Mouse (Mus musculus) hindbrain, embryonic 13.5 days (tissue): ENCODE results near the gene Gm614. TPM values are rescaled to one million over a fixed set of nuclear protein-coding genes. Genes with fewer than 3 reads are reported as not detected.

ENCODE experiments used
- ATAC-seq: fragments of 200-750 bp; cut with Nextera tagmentation; 2 replicates; pipeline ENCODE4 v1.8.0; 2017; ENCODE audit warnings: moderate TSS enrichment; ENCODE audit not compliant: low FRiP score
- H3K27ac ChIP-seq: fragments of 300-500 bp; sonication (generic); 2 replicates; pipeline ENCODE4 v1.5.1; 2015; ENCODE audit warnings: inconsistent platforms, mild to moderate bottlenecking, moderate library complexity
- H3K27me3 ChIP-seq: fragments of 300-500 bp; sonication (generic); 2 replicates; pipeline ENCODE4 v1.6.1; 2015; ENCODE audit warnings: mild to moderate bottlenecking, inconsistent platforms
- H3K36me3 ChIP-seq: fragments of 300-500 bp; sonication (generic); 2 replicates; pipeline ENCODE4 v1.6.1; 2015; ENCODE audit warnings: mild to moderate bottlenecking, inconsistent platforms
- H3K4me1 ChIP-seq: fragments of 300-500 bp; sonication (generic); replicated peaks from 2 replicates; pipeline ENCODE4 v1.6.1; 2015; ENCODE audit warnings: inconsistent platforms
- H3K4me2 ChIP-seq: fragments of 300-500 bp; sonication (generic); 2 replicates; pipeline ENCODE4 v1.6.1; 2015; ENCODE audit warnings: inconsistent platforms, mild to moderate bottlenecking, moderate library complexity
- H3K4me3 ChIP-seq: fragments of 300-500 bp; sonication (generic); 2 replicates; pipeline ENCODE4 v1.5.1; 2015; ENCODE audit warnings: mild to moderate bottlenecking, inconsistent platforms
- H3K9ac ChIP-seq: fragments of 300-500 bp; sonication (generic); 2 replicates; pipeline ENCODE4 v1.6.1; 2015; ENCODE audit warnings: mild to moderate bottlenecking, inconsistent platforms
- H3K9me3 ChIP-seq: fragments of 300-500 bp; sonication (generic); 2 replicates; pipeline ENCODE4 v1.6.1; 2016; ENCODE audit warnings: inconsistent platforms
- WGBS: fragments of 180-500 bp; shearing (Covaris S2); methylation state at CpG from one replicate; pipeline ENCODE4 v1.1.7; 2015; 5-methylcytosine and 5-hydroxymethylcytosine counted together
- polyA plus RNA-seq: library from polyadenylated mRNA; unstranded; fragments of >200 nt; fragmentation: Nextera tagmentation; extraction: Ambion mirVana; gene quantifications from 2 replicates; pipeline ENCODE4 v1.2.1, GENCODE M21; 2015

Gm614 gene
- polyA plus RNA-seq, 1 experiment from 2014 or later: not detected

GRCm38 (mm10) chrX:101285534-101285933, 21.7 kb upstream of the Gm614 start:
- peaks cover 88% of the 10 kb centered on the region for H3K36me3 ChIP-seq
- H3K4me3 ChIP-seq: no peak overlapping the region
- no peak overlapping the region for H3K9ac ChIP-seq
- H3K9me3 ChIP-seq: no peaks in the 10 kb centered on the region
- ATAC-seq: peak; percentile 68
- no peak overlapping the region for H3K4me2 ChIP-seq
- no peaks in the 10 kb centered on the region for H3K27me3 ChIP-seq
- H3K27ac ChIP-seq: no peak overlapping the region
- no peaks in the 10 kb centered on the region for H3K4me1 ChIP-seq
- 31% methylated on average over 6 of the region's 6 CpGs for WGBS

- Histone ChIP-seq H3K4me3 (no peak overlapping the region), H3K4me2 (no peak overlapping the region), H3K4me1 (no peaks in the 10 kb centered on the region), H3K9me3 (no peaks in the 10 kb centered on the region), H3K36me3 (peaks cover 85% of the 10 kb centered on the region), H3K27me3 (no peaks in the 10 kb centered on the region), H3K27ac (no peak overlapping the region), H3K9ac (no peak overlapping the region)
- WGBS: 89% methylated on average over 6 of the region's 6 CpGs
- no peak for ATAC-seq
These were observed 19.0 kb upstream of the Gm614 start for GRCm38 (mm10) chrX:101282813-101283212.

GRCm38 (mm10) chrX:101273875-101274738, 10.3 kb upstream of the Gm614 start, which contains the start of gene Med12:
Med12 (plus strand) TSS chrX:101274030.
- Histone ChIP-seq H3K4me3 (peak within 1 kb of the TSS; percentile 52), H3K27ac (peak within 1 kb of the TSS; percentile 73), H3K27me3 (no peaks in the 10 kb centered on the region), H3K36me3 (peaks cover 26% of the 10 kb centered on the region), H3K4me2 (peak within 1 kb of the TSS; percentile 54), H3K4me1 (peaks cover 13% of the 10 kb centered on the region), H3K9ac (peak within 1 kb of the TSS; percentile 74), H3K9me3 (no peaks in the 10 kb centered on the region)
- 18% methylated on average over 46 of the region's 54 CpGs for WGBS
- peak; percentile 97 for ATAC-seq

GRCm38 (mm10) chrX:101273410-101273809, 9.6 kb upstream of the Gm614 start:
- Histone ChIP-seq H3K27me3 (no peaks in the 10 kb centered on the region; the same call in 1 of the 2 replicates), H3K27ac (peak overlapping the region; percentile 30; the same call in 1 of the 2 replicates), H3K4me2 (peak overlapping the region; percentile 54), H3K36me3 (peaks cover 19% of the 10 kb centered on the region), H3K9ac (no peak overlapping the region; the same call in 1 of the 2 replicates), H3K4me3 (peak overlapping the region; percentile 52), H3K4me1 (peaks cover 13% of the 10 kb centered on the region), H3K9me3 (no peaks in the 10 kb centered on the region)
- WGBS: 22% methylated on average over 6 of the region's 6 CpGs
- ATAC-seq: peak; percentile 33; the same call in 1 of the 2 replicates

- 70% methylated on average over 3 of the region's 3 CpGs for WGBS
- no peak for ATAC-seq
- H3K36me3 ChIP-seq: no peaks in the 10 kb centered on the region
These were observed 4.9 kb upstream of the Gm614 start, which contains the start of gene Gm20489 for GRCm38 (mm10) chrX:101268755-101269124. Gm20489 (minus strand) TSS chrX:101269023.

GRCm38 (mm10) chrX:101268025-101268754, 4.4 kb upstream of the Gm614 start, which contains the start of gene Il2rg:
Il2rg (minus strand) TSS chrX:101268255.
- Histone ChIP-seq H3K4me2 (no peak within 1 kb of the TSS), H3K9ac (no peak within 1 kb of the TSS), H3K36me3 (no peaks in the 10 kb centered on the region), H3K27me3 (peaks cover 8% of the 10 kb centered on the region; the same call in 1 of the 2 replicates), H3K9me3 (no peaks in the 10 kb centered on the region), H3K4me1 (no peaks in the 10 kb centered on the region), H3K4me3 (no peak within 1 kb of the TSS), H3K27ac (no peak within 1 kb of the TSS)
- no peak for ATAC-seq
- WGBS: 73% methylated on average over 5 of the region's 5 CpGs

More at GRCm38 (mm10) chrX:101268755-101269124, 4.9 kb upstream of the Gm614 start, which contains the start of gene Gm20489:
- no peak within 1 kb of the TSS for H3K4me2 ChIP-seq
- H3K4me1 ChIP-seq: no peaks in the 10 kb centered on the region
- no peak within 1 kb of the TSS for H3K4me3 ChIP-seq
- H3K9me3 ChIP-seq: no peaks in the 10 kb centered on the region
- peaks cover 8% of the 10 kb centered on the region; the same call in 1 of the 2 replicates for H3K27me3 ChIP-seq
- H3K27ac ChIP-seq: no peak within 1 kb of the TSS
- no peak within 1 kb of the TSS for H3K9ac ChIP-seq

GRCm38 (mm10) chrX:101266631-101267030, 2.8 kb upstream of the Gm614 start:
- Histone ChIP-seq H3K36me3 (no peaks in the 10 kb centered on the region), H3K4me3 (no peak overlapping the region), H3K9ac (no peak overlapping the region), H3K9me3 (no peaks in the 10 kb centered on the region), H3K27me3 (peaks cover 8% of the 10 kb centered on the region; the same call in 1 of the 2 replicates), H3K27ac (no peak overlapping the region), H3K4me1 (no peaks in the 10 kb centered on the region), H3K4me2 (no peak overlapping the region)
- ATAC-seq: no peak
- WGBS: 95% methylated on average over 6 of the region's 6 CpGs

- 0 out of 2 replicates have a peak, but pooled peaks cover 4% of the 10 kb centered on the region for H3K27me3 ChIP-seq
- WGBS: 24% methylated on average over 8 of the region's 13 CpGs
- no peaks in the 10 kb centered on the region for H3K9me3 ChIP-seq
- peak; percentile 75; the same call in 1 of the 2 replicates for ATAC-seq
- H3K4me3 ChIP-seq: no peak overlapping the region
- H3K27ac ChIP-seq: peak overlapping the region; percentile 49; the same call in 1 of the 2 replicates
- no peak overlapping the region for H3K4me2 ChIP-seq
- H3K4me1 ChIP-seq: peaks cover 13% of the 10 kb centered on the region
- no peak overlapping the region for H3K9ac ChIP-seq
- no peaks in the 10 kb centered on the region for H3K36me3 ChIP-seq
These were observed 3.1 kb downstream of the Gm614 start for GRCm38 (mm10) chrX:101260441-101261325.

GRCm38 (mm10) chrX:101256603-101257002, 7.2 kb downstream of the Gm614 start:
- no peak overlapping the region for H3K27ac ChIP-seq
- H3K36me3 ChIP-seq: no peaks in the 10 kb centered on the region
- H3K9ac ChIP-seq: no peak overlapping the region
- 85% methylated on average over 13 of the region's 13 CpGs for WGBS
- ATAC-seq: no peak
- H3K4me3 ChIP-seq: no peak overlapping the region
- no peak overlapping the region for H3K4me2 ChIP-seq
- no peaks in the 10 kb centered on the region for H3K9me3 ChIP-seq
- H3K4me1 ChIP-seq: peaks cover 23% of the 10 kb centered on the region
- H3K27me3 ChIP-seq: 0 out of 2 replicates have a peak, but pooled peaks cover 4% of the 10 kb centered on the region

GRCm38 (mm10) chrX:101254740-101255139, 9.1 kb downstream of the Gm614 start:
- peak; percentile 18; the same call in 1 of the 2 replicates for ATAC-seq
- 13% methylated on average over 26 of the region's 26 CpGs for whole genome bisulfite sequencing
- no peaks in the 10 kb centered on the region for H3K9me3 ChIP-seq

More at GRCm38 (mm10) chrX:101254740-101255139, 9.1 kb downstream of the Gm614 start:
- Histone ChIP-seq H3K4me1 (peaks cover 10% of the 10 kb centered on the region), H3K27me3 (0 out of 2 replicates have a peak, but pooled peaks cover 4% of the 10 kb centered on the region), H3K4me2 (peak overlapping the region; percentile 70), H3K4me3 (peak overlapping the region; percentile 51), H3K9ac (peak overlapping the region; percentile 68), H3K36me3 (no peaks in the 10 kb centered on the region), H3K27ac (no peak overlapping the region)
